Mouse (Mus musculus) intestine, embryonic 14.5 days (tissue): ENCODE measurements around the gene Tfe3. TPM values are rescaled to one million over a fixed set of nuclear protein-coding genes. Genes with fewer than 3 reads are reported as not detected.

ENCODE experiments used
- ATAC-seq: fragments of 200-750 bp; cut with Nextera tagmentation; replicated peaks from 2 replicates; pipeline ENCODE4 v1.8.0; 2017; ENCODE audit warnings: low read depth, moderate number of reproducible peaks, moderate TSS enrichment, moderate library complexity; ENCODE audit not compliant: low FRiP score, low TSS enrichment
- DNase-seq: peaks from one replicate; pipeline ENCODE4 v3.0.0-alpha.2; 2018; ENCODE audit warnings: low spot score
- H3K27ac ChIP-seq: fragments of 300-500 bp; sonication (generic); 2 replicates; pipeline ENCODE4 v1.5.1; 2014; ENCODE audit warnings: low read depth, mild to moderate bottlenecking, control low read depth
- H3K27me3 ChIP-seq: fragments of 300-500 bp; sonication (generic); replicated peaks from 2 replicates; pipeline ENCODE4 v1.6.1; 2014; ENCODE audit warnings: low read length, control low read depth; ENCODE audit not compliant: control insufficient read depth, insufficient read depth
- H3K36me3 ChIP-seq: fragments of 300-500 bp; sonication (generic); 2 replicates; pipeline ENCODE4 v1.6.1; 2014; ENCODE audit warnings: low read length, control low read depth; ENCODE audit not compliant: control insufficient read depth, insufficient read depth
- H3K4me1 ChIP-seq: fragments of 300-500 bp; sonication (generic); replicated peaks from 2 replicates; pipeline ENCODE4 v1.6.1; 2014; ENCODE audit warnings: low read length, control low read depth, mixed read lengths; ENCODE audit not compliant: control insufficient read depth, insufficient read depth
- H3K4me2 ChIP-seq: fragments of 300-500 bp; sonication (generic); 2 replicates; pipeline ENCODE4 v1.6.1; 2014; ENCODE audit warnings: low read length
- H3K4me3 ChIP-seq: fragments of 300-500 bp; sonication (generic); 2 replicates; pipeline ENCODE4 v1.5.1; 2014; ENCODE audit warnings: low read depth, low read length, control low read depth, mixed read lengths
- H3K9ac ChIP-seq: fragments of 300-500 bp; sonication (generic); 2 replicates; pipeline ENCODE4 v1.6.1; 2014; ENCODE audit warnings: mild to moderate bottlenecking, low read length
- H3K9me3 ChIP-seq: fragments of 300-500 bp; sonication (generic); 2 replicates; pipeline ENCODE4 v1.6.1; 2016; ENCODE audit warnings: low read length, control low read depth; ENCODE audit not compliant: control insufficient read depth
- WGBS: fragments of 180-500 bp; shearing (Covaris S2); extraction: QIAGEN DNeasy Blood & Tissue Kit; methylation state at CpG from one replicate; pipeline ENCODE4 v1.1.7; 2014; 5-methylcytosine and 5-hydroxymethylcytosine counted together
- microRNA counts: library from miRNA; unstranded; fragments of <30 nt; microRNA quantifications from one replicate; lab custom pipeline; 2016
- microRNA-seq: library from miRNA; unstranded; fragments of <30 nt; microRNA quantifications from one replicate; pipeline ENCODE4, GENCODE M21; 2016
- polyA plus RNA-seq: library from polyadenylated mRNA; unstranded; fragments of >200 nt; fragmentation: Nextera tagmentation; extraction: Ambion mirVana; gene quantifications from 2 replicates; pipeline ENCODE4 v1.2.1, GENCODE M21; 2014

Tfe3 gene
- polyA plus RNA-seq, 1 experiment from 2014 or later, result 18.5 TPM

GRCm38 (mm10) chrX:7821865-7822779 lies 59.8 kb downstream of the Tfe3 start, which contains the start of gene Kcnd1:
TSS of gene Kcnd1 (plus strand) at chrX:7822289.
- 8% methylated on average over 19 of the region's 24 CpGs for WGBS
- ATAC-seq, result peak; percentile 74

More at GRCm38 (mm10) chrX:7821865-7822779, 59.8 kb downstream of the Tfe3 start, which contains the start of gene Kcnd1:
- Histone ChIP-seq H3K27ac (no peak within 1 kb of the TSS), H3K9ac (peak within 1 kb of the TSS; percentile 29), H3K27me3 (no peaks in the 10 kb centered on the region), H3K36me3 (no peaks in the 10 kb centered on the region), H3K4me3 (peak within 1 kb of the TSS; percentile 40), H3K4me1 (no peaks in the 10 kb centered on the region), H3K9me3 (no peaks in the 10 kb centered on the region), H3K4me2 (peak within 1 kb of the TSS; percentile 58)
- DNase-seq, result peak; percentile 54

MicroRNA genes within 50 kb of the gene (microRNA counts, 519-probe panel; counts per million panel counts)
- microRNA mmu-miR-1198 (lab: Ali Mortazavi, UCI), result 2,575 counts per million, percentile 26 among the panel's probes with 10 or more counts

Small RNA genes within 50 kb of the gene (microRNA-seq; reads per million reads assigned to microRNA genes)
- gene Mir1198, result 28.0 reads per million, percentile 49 among the genes with 10 or more reads in this experiment

Other genes starting within 250 kb of the Tfe3 start
- 0.05 TPM in 1 of 2 replicates, not detected in the other for gene Foxp3, start 188.9 kb upstream of the Tfe3 start, polyA plus RNA-seq
- gene Ppp1r3f, start 188.3 kb upstream of the Tfe3 start, polyA plus RNA-seq, result 1.4 and 2.2 TPM in 2 replicates
- 28.0 and 29.7 TPM in 2 replicates for gene Ccdc22, start 157.0 kb upstream of the Tfe3 start, polyA plus RNA-seq
- 0.04 TPM in 1 of 2 replicates, not detected in the other for gene Cacna1f, start 155.5 kb upstream of the Tfe3 start, polyA plus RNA-seq
- 3.1 and 3.9 TPM in 2 replicates for gene Syp, start 124.1 kb upstream of the Tfe3 start, polyA plus RNA-seq
- 6.5 and 8.2 TPM in 2 replicates for gene Prickle3, start 105.3 kb upstream of the Tfe3 start, polyA plus RNA-seq
- gene Plp2, start 91.2 kb upstream of the Tfe3 start, polyA plus RNA-seq, result 238 TPM in 2 replicates
- gene Magix, start 81.3 kb upstream of the Tfe3 start, polyA plus RNA-seq, result 0.39 and 0.57 TPM in 2 replicates
- gene Gpkow, start 65.4 kb upstream of the Tfe3 start, polyA plus RNA-seq, result 33.6 and 38.0 TPM in 2 replicates
- 21.5 and 24.9 TPM in 2 replicates for gene Wdr45, start 48.2 kb upstream of the Tfe3 start, polyA plus RNA-seq
- 0.42 TPM in 1 of 2 replicates, not detected in the other for gene Gm45208, start 40.3 kb upstream of the Tfe3 start, polyA plus RNA-seq
- gene Praf2, start 34.1 kb upstream of the Tfe3 start, polyA plus RNA-seq, result 81.0 and 81.1 TPM in 2 replicates
- gene Ccdc120, start 11.7 kb upstream of the Tfe3 start, polyA plus RNA-seq, result 14.1 and 15.4 TPM in 2 replicates
- gene Gripap1, start 27.2 kb downstream of the Tfe3 start, polyA plus RNA-seq, result 31.3 and 35.8 TPM in 2 replicates
- 1.6 and 2.2 TPM in 2 replicates for gene Kcnd1, start 59.7 kb downstream of the Tfe3 start, polyA plus RNA-seq
- gene Otud5, start 78.8 kb downstream of the Tfe3 start, polyA plus RNA-seq, result 30.4 and 32.1 TPM in 2 replicates
- 5.8 and 7.5 TPM in 2 replicates for gene Pim2, start 115.7 kb downstream of the Tfe3 start, polyA plus RNA-seq
- 12.3 and 12.6 TPM in 2 replicates for gene Slc35a2, start 121.5 kb downstream of the Tfe3 start, polyA plus RNA-seq
- gene Pqbp1, start 136.7 kb downstream of the Tfe3 start, polyA plus RNA-seq, result 90.5 and 99.5 TPM in 2 replicates
- 150 and 157 TPM in 2 replicates for gene Timm17b, start 136.8 kb downstream of the Tfe3 start, polyA plus RNA-seq
- not detected in 2 replicates for gene Gm10491, start 145.3 kb downstream of the Tfe3 start, polyA plus RNA-seq
- not detected in 2 replicates for gene Gm10490, start 147.0 kb downstream of the Tfe3 start, polyA plus RNA-seq
- gene Pcsk1n, start 157.3 kb downstream of the Tfe3 start, polyA plus RNA-seq, result 10.1 and 13.8 TPM in 2 replicates
- gene Eras, start 166.0 kb downstream of the Tfe3 start, polyA plus RNA-seq, result not detected in 2 replicates
- gene Hdac6, start 185.3 kb downstream of the Tfe3 start, polyA plus RNA-seq, result 22.4 and 24.3 TPM in 2 replicates
- gene Gata1, start 215.5 kb downstream of the Tfe3 start, polyA plus RNA-seq, result 0.43 and 0.80 TPM in 2 replicates